Mouse (Mus musculus) heart, adult 2 months (tissue): ENCODE measurements around the gene Rusc1.

Source experiments
- CTCF ChIP-seq: fragments of 200-600 bp; IDR thresholded peaks from 2 replicates; pipeline ENCODE4 v1.8.1; 2022; ENCODE audit warnings: antibody characterized with exemption, mild to moderate bottlenecking, moderate library complexity
- POLR2A ChIP-seq: fragments of 200-500 bp; IDR thresholded peaks from 2 replicates; pipeline ENCODE4 v1.6.1; 2011; ENCODE audit warnings: mild to moderate bottlenecking, low read depth, low read length, control low read depth; ENCODE audit not compliant: insufficient read depth

GRCm38 (mm10) chr3:89101459-89101811 is 8.3 kb upstream of the Rusc1 start:
- TF ChIP-seq POLR2A (no peak), CTCF (no peak)
